Mouse (Mus musculus) olfactory bulb, adult 2 months (tissue): Measurements from ENCODE around the gene Rnf103.

ENCODE experiments used
- CTCF ChIP-seq: fragments of 200-500 bp; IDR thresholded peaks from 2 replicates; pipeline ENCODE4 v1.5.1; 2012; ENCODE audit warnings: low read depth, mild to moderate bottlenecking, low read length, moderate library complexity; ENCODE audit not compliant: insufficient read depth
- POLR2A ChIP-seq: fragments of 200-500 bp; IDR thresholded peaks from 2 replicates; pipeline ENCODE4 v1.6.1; 2012; ENCODE audit warnings: mild to moderate bottlenecking, low read depth, low read length, moderate library complexity; ENCODE audit not compliant: insufficient read depth

DNA sequence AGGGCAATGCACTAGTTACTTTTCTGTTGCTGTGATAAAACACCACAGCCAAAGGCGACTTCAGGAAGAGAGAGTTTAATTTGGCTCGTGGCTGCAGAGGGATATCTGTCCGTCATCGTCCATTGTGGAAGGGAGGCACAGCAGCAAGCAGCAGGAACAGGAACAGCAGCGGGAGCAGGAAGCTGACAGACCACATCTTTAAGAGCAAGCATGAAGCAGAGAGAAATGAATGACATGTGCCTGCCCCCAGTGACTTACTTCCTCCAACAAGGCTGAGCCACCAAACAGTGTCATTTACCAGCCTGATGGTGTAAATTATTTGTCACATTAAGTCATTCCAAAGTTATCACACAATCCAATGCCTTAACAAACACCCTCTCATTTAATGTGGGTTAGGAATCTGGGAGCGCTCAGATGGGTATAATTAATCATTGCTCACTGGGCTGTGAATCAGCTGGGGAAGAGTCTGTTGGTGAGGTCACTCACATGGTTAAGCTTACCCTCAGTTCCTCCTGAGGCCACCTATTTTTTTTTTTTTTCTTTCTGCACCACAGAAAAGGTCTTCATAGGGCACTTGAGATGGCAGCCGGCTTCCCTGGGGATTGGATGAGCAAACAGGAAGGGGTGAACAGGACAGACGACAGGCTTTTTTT lies 35.6 kb upstream of the Rnf103 start:
- no peak for TF ChIP-seq CTCF
- TF ChIP-seq POLR2A: no peak
